Mouse (Mus musculus): ENCODE results near the gene 1700015F17Rik. TPM values are rescaled to one million over a fixed set of nuclear protein-coding genes. Genes with fewer than 3 reads are reported as not detected.

The 1700015F17Rik gene
- polyA plus RNA-seq, 1 experiment from 2014 or later: not detected

DNA sequence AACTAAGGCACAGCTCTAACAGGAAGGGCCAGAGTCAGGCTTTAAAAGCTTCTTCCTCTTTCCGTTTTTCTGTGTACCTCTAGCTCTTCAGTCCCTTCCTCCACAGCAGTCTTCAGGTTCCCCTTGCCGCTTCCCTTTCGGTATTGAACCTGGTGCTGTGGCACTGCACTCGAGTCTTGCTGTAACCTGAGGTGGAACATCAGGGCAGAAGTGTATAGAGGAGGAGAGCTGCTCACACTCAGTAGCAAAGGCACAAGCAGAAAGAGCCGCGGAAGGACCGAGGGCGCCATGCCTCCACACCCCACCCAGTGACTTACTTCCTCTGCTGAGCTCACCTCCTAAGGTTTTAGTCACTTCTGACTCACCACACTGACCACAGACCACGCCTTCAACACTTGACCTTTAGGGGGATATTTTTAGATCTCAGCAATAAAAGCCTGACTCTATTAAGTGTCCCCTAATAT lies 58.9 kb downstream of the 1700015F17Rik start, which contains the start of gene Cdk14:
TSS of gene Cdk14 (minus strand) at position 321 of the 464 bp plus-strand sequence.
- Histone ChIP-seq H3K27ac (replicated peaks; ENCODE audit: low read depth, low read length) (no peak within 1 kb of the TSS), H3K36me3 (ENCODE audit: control insufficient read depth, insufficient read depth, low read length) (no peaks in the 10 kb centered on the region), H3K4me3 (ENCODE audit: low read depth, low read length) (no peak within 1 kb of the TSS), H3K9me3 (ENCODE audit: control insufficient read depth, low read length) (no peaks in the 10 kb centered on the region; the same call in 1 of the 2 replicates), H3K9ac (ENCODE audit: low read length) (no peak within 1 kb of the TSS), H3K4me1 (ENCODE audit: control insufficient read depth, insufficient read depth, low read length) (no peaks in the 10 kb centered on the region), H3K27me3 (ENCODE audit: control insufficient read depth, insufficient read depth, low read length) (no peaks in the 10 kb centered on the region), H3K4me2 (ENCODE audit: low read depth, severe bottlenecking) (no peak within 1 kb of the TSS)
- DNase-seq (ENCODE audit: low spot score) (no peak), ATAC-seq (ENCODE audit: insufficient number of reproducible peaks, low FRiP score, low TSS enrichment, low read depth) (no peak)
- WGBS: 87% methylated on average over 9 of the region's 9 CpGs

DNA sequence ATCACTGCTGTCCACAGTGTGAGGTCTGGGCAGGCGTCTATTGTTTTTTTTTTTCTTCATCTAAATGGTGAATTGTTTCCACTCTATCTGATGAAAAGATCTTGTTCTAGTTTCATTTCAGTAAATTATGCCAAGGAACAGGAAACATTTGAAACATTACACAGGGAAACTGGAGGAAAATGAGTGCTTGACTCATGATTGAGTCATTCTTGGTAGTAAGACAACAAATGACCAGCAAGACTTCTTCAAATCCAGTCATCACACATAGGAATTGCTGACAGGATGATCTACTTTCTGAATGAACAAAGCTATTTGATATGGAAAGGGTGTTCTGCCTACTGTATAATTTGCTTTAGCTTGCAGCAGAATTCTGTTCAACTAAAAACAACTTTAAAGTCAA lies 59.7 kb downstream of the 1700015F17Rik start:
- Histone ChIP-seq H3K27me3 (ENCODE audit: control insufficient read depth, insufficient read depth, low read length) (no peaks in the 10 kb centered on the region), H3K4me2 (ENCODE audit: low read depth, severe bottlenecking) (no peak overlapping the region), H3K4me1 (ENCODE audit: control insufficient read depth, insufficient read depth, low read length) (no peaks in the 10 kb centered on the region), H3K9ac (ENCODE audit: low read length) (no peak overlapping the region), H3K27ac (replicated peaks; ENCODE audit: low read depth, low read length) (no peak overlapping the region), H3K4me3 (ENCODE audit: low read depth, low read length) (no peak overlapping the region), H3K9me3 (ENCODE audit: control insufficient read depth, low read length) (no peaks in the 10 kb centered on the region; the same call in 1 of the 2 replicates), H3K36me3 (ENCODE audit: control insufficient read depth, insufficient read depth, low read length) (no peaks in the 10 kb centered on the region)
- WGBS: 78% methylated on average over 1 of the region's 1 CpGs
- ATAC-seq (ENCODE audit: insufficient number of reproducible peaks, low FRiP score, low TSS enrichment, low read depth): no peak
- DNase-seq (ENCODE audit: low spot score): no peak

DNA sequence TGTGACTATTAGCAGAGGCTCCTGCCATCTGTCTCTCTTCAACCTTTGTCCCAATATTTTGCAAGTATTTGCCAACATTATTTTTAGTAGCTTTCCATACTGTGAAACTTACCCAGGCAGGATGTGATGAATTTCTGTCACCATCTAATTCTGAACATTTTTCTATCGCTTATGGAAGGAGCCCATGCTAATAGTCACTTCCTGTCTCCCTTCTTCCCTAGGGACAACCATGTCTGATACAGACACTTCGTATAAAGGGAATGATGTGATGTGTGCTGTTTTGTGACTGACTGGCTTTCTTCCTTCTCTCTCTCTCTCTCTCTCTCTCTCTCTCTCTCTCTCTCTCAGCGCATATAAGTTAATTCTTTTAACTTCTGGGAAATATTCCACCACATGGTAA lies 64.1 kb downstream of the 1700015F17Rik start:
- Histone ChIP-seq H3K9ac (ENCODE audit: low read length) (no peak overlapping the region), H3K9me3 (ENCODE audit: control insufficient read depth, low read length) (no peaks in the 10 kb centered on the region), H3K4me2 (ENCODE audit: low read depth, severe bottlenecking) (no peak overlapping the region), H3K4me3 (ENCODE audit: low read depth, low read length) (no peak overlapping the region), H3K4me1 (ENCODE audit: control insufficient read depth, insufficient read depth, low read length) (no peaks in the 10 kb centered on the region), H3K36me3 (ENCODE audit: control insufficient read depth, insufficient read depth, low read length) (no peaks in the 10 kb centered on the region), H3K27ac (replicated peaks; ENCODE audit: low read depth, low read length) (no peak overlapping the region), H3K27me3 (ENCODE audit: control insufficient read depth, insufficient read depth, low read length) (no peaks in the 10 kb centered on the region)
- DNase-seq (ENCODE audit: low spot score) (no peak), ATAC-seq (ENCODE audit: insufficient number of reproducible peaks, low FRiP score, low TSS enrichment, low read depth) (no peak)
- 89% methylated on average over 3 of the region's 3 CpGs for WGBS

GRCm38 (mm10) chr5:5411886-5412285 lies 67.1 kb downstream of the 1700015F17Rik start:
- Histone ChIP-seq H3K4me3 (ENCODE audit: low read depth, low read length) (no peak overlapping the region), H3K9me3 (ENCODE audit: control insufficient read depth, low read length) (no peaks in the 10 kb centered on the region), H3K4me2 (ENCODE audit: low read depth, severe bottlenecking) (no peak overlapping the region), H3K9ac (ENCODE audit: low read length) (no peak overlapping the region), H3K27ac (replicated peaks; ENCODE audit: low read depth, low read length) (no peak overlapping the region), H3K27me3 (ENCODE audit: control insufficient read depth, insufficient read depth, low read length) (no peaks in the 10 kb centered on the region), H3K36me3 (ENCODE audit: control insufficient read depth, insufficient read depth, low read length) (no peaks in the 10 kb centered on the region), H3K4me1 (ENCODE audit: control insufficient read depth, insufficient read depth, low read length) (no peaks in the 10 kb centered on the region)
- 92% methylated on average over 2 of the region's 2 CpGs for WGBS
- ATAC-seq (ENCODE audit: insufficient number of reproducible peaks, low FRiP score, low TSS enrichment, low read depth) (no peak), DNase-seq (ENCODE audit: low spot score) (no peak)

DNA sequence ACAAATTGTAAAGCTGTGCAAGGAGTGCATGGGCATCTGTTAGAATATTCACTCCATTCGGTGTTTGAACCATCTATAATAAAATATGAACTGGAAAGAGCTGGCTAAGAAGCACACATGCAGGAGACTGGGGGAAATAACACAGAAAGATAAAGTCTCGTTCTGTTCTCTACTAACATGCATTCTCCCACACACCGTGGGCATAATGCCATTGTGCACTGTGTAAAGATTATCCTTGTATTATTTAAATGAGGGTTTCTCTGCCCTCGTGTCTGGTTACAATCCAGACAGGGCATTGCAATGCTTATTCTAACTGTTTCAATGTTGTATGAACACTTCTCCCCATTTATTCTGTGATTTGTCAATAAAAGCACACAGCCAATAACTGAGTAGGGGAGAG lies 77.0 kb downstream of the 1700015F17Rik start:
- DNase-seq (ENCODE audit: low spot score): no peak
- Histone ChIP-seq H3K9me3 (ENCODE audit: control insufficient read depth, low read length) (no peaks in the 10 kb centered on the region), H3K27ac (replicated peaks; ENCODE audit: low read depth, low read length) (no peak overlapping the region), H3K36me3 (ENCODE audit: control insufficient read depth, insufficient read depth, low read length) (no peaks in the 10 kb centered on the region), H3K27me3 (ENCODE audit: control insufficient read depth, insufficient read depth, low read length) (no peaks in the 10 kb centered on the region), H3K4me2 (ENCODE audit: low read depth, severe bottlenecking) (no peak overlapping the region), H3K4me3 (ENCODE audit: low read depth, low read length) (no peak overlapping the region), H3K9ac (ENCODE audit: low read length) (no peak overlapping the region), H3K4me1 (ENCODE audit: control insufficient read depth, insufficient read depth, low read length) (no peaks in the 10 kb centered on the region)
- WGBS: 86% methylated on average over 4 of the region's 4 CpGs
- ATAC-seq (ENCODE audit: insufficient number of reproducible peaks, low FRiP score, low TSS enrichment, low read depth): no peak

DNA sequence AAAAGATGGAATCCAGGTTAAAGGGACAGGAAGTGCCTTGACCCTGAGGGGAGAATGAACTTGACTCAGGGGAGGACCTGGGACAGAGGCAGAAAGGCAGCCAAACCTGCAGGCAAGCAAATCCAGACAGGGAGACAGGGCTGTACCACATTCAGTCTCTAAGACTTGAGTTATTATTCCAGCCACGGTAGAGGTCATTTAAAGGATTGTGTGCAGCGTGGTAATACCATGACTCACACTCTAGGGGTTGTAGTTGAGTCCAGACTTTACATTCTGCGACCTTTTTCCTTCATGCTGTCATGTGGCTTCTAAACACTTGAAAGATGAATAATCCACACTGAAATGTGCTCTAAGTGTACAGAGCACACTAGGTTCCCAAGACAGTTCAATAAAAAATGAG lies 86.2 kb downstream of the 1700015F17Rik start:
- no peak overlapping the region for H3K9ac ChIP-seq (ENCODE audit: low read length)
- H3K4me3 ChIP-seq (ENCODE audit: low read depth, low read length): no peak overlapping the region
- H3K4me2 ChIP-seq (ENCODE audit: low read depth, severe bottlenecking): no peak overlapping the region
- 61% methylated on average over 3 of the region's 3 CpGs for WGBS
- no peak for ATAC-seq (ENCODE audit: insufficient number of reproducible peaks, low FRiP score, low TSS enrichment, low read depth)
- no peaks in the 10 kb centered on the region for H3K9me3 ChIP-seq (ENCODE audit: control insufficient read depth, low read length)
- H3K4me1 ChIP-seq (ENCODE audit: control insufficient read depth, insufficient read depth, low read length): no peaks in the 10 kb centered on the region
- H3K27ac ChIP-seq (replicated peaks; ENCODE audit: low read depth, low read length): no peak overlapping the region
- H3K27me3 ChIP-seq (ENCODE audit: control insufficient read depth, insufficient read depth, low read length): no peaks in the 10 kb centered on the region
- no peaks in the 10 kb centered on the region for H3K36me3 ChIP-seq (ENCODE audit: control insufficient read depth, insufficient read depth, low read length)
- no peak for DNase-seq (ENCODE audit: low spot score)

Other genes with a start within 250 kb of the 1700015F17Rik start
- gene Cdk14, start 58.8 kb downstream of the 1700015F17Rik start, polyA plus RNA-seq (2014; fragmentation: Nextera tagmentation; extraction: Ambion mirVana): 22.7 and 26.0 TPM in 2 replicates
- gene Cldn12, start 35.8 kb upstream of the 1700015F17Rik start, polyA plus RNA-seq (2014; fragmentation: Nextera tagmentation; extraction: Ambion mirVana): 22.0 and 25.0 TPM in 2 replicates
- gene Gtpbp10, start 80.4 kb upstream of the 1700015F17Rik start, polyA plus RNA-seq (2014; fragmentation: Nextera tagmentation; extraction: Ambion mirVana): 34.2 and 40.7 TPM in 2 replicates
- 0.47 and 0.60 TPM in 2 replicates for gene Gm8773, start 94.7 kb upstream of the 1700015F17Rik start, polyA plus RNA-seq (2014; fragmentation: Nextera tagmentation; extraction: Ambion mirVana)
- gene Cfap69, start 185.1 kb upstream of the 1700015F17Rik start, polyA plus RNA-seq (2014; fragmentation: Nextera tagmentation; extraction: Ambion mirVana): 2.5 and 3.6 TPM in 2 replicates
- 7.1 and 8.4 TPM in 2 replicates for gene Steap2, start 215.4 kb upstream of the 1700015F17Rik start, polyA plus RNA-seq (2014; fragmentation: Nextera tagmentation; extraction: Ambion mirVana)

All from limb, embryonic 11.5 days (tissue).